Mouse (Mus musculus): ENCODE results near the gene Zscan10. TPM values are rescaled to one million over a fixed set of nuclear protein-coding genes. Genes with fewer than 3 reads are reported as not detected.
A peak's percentile ranks its signal among the peaks of the same experiment; 100 is the strongest.
"Not testable (repeated sequence)": the region's sequence is repeated elsewhere in the genome, so short reads cannot be mapped to it uniquely, and the experiment has no call there.

Gene Zscan10
- polyA plus RNA-seq, 1 experiment from 2014 or later, result not detected

GRCm38 (mm10) chr17:23575951-23576552 lies 24.6 kb upstream of the Zscan10 start:
- no peak overlapping the region for H3K4me2 ChIP-seq
- peaks cover 27% of the 10 kb centered on the region for H3K36me3 ChIP-seq (ENCODE audit: control insufficient read depth, insufficient read depth, low read length)
- H3K4me3 ChIP-seq (ENCODE audit: low read depth, low read length), result no peak overlapping the region
- no peaks in the 10 kb centered on the region for H3K9me3 ChIP-seq (ENCODE audit: control insufficient read depth, low read length)
- DNase-seq (ENCODE audit: low spot score, missing footprints), result no peak
- WGBS, result 95% methylated on average over 38 of the region's 38 CpGs
- ATAC-seq (ENCODE audit: low FRiP score), result 0 out of 2 replicates have a peak, but pooled peaks have one; percentile 33
- H3K9ac ChIP-seq (ENCODE audit: low read length), result no peak overlapping the region
- H3K4me1 ChIP-seq (ENCODE audit: control insufficient read depth, insufficient read depth, low read length), result no peaks in the 10 kb centered on the region
- no peaks in the 10 kb centered on the region for H3K27me3 ChIP-seq (ENCODE audit: control insufficient read depth, insufficient read depth, low read length)
- no peak overlapping the region for H3K27ac ChIP-seq (ENCODE audit: low read depth, low read length)

GRCm38 (mm10) chr17:23584786-23585185 lies 15.9 kb upstream of the Zscan10 start:
- no peak overlapping the region for H3K9ac ChIP-seq (ENCODE audit: low read length)
- WGBS, result 87% methylated on average over 8 of the region's 8 CpGs
- no peak overlapping the region for H3K27ac ChIP-seq (ENCODE audit: low read depth, low read length)
- H3K4me1 ChIP-seq (ENCODE audit: control insufficient read depth, insufficient read depth, low read length), result peaks cover 11% of the 10 kb centered on the region
- no peaks in the 10 kb centered on the region for H3K9me3 ChIP-seq (ENCODE audit: control insufficient read depth, low read length)
- H3K4me2 ChIP-seq, result peak overlapping the region; percentile 80
- peaks cover 13% of the 10 kb centered on the region for H3K36me3 ChIP-seq (ENCODE audit: control insufficient read depth, insufficient read depth, low read length)
- ATAC-seq (ENCODE audit: low FRiP score) (no peak), DNase-seq (ENCODE audit: low spot score, missing footprints) (no peak)
- H3K27me3 ChIP-seq (ENCODE audit: control insufficient read depth, insufficient read depth, low read length), result no peaks in the 10 kb centered on the region
- H3K4me3 ChIP-seq (ENCODE audit: low read depth, low read length), result peak overlapping the region; percentile 46; the same call in 1 of the 2 replicates

- DNase-seq (ENCODE audit: low spot score, missing footprints), result peak; percentile 97
- peak; percentile 89 for ATAC-seq (ENCODE audit: low FRiP score)
- H3K4me3 ChIP-seq (ENCODE audit: low read depth, low read length), result peak overlapping the region; percentile 46
These were observed 14.8 kb upstream of the Zscan10 start for GRCm38 (mm10) chr17:23585721-23586491.

GRCm38 (mm10) chr17:23587253-23587652 lies 13.4 kb upstream of the Zscan10 start:
- ATAC-seq (ENCODE audit: low FRiP score) (no peak), DNase-seq (ENCODE audit: low spot score, missing footprints) (no peak)
- Histone ChIP-seq H3K27ac (ENCODE audit: low read depth, low read length) (no peak overlapping the region), H3K27me3 (ENCODE audit: control insufficient read depth, insufficient read depth, low read length) (no peaks in the 10 kb centered on the region), H3K9ac (ENCODE audit: low read length) (no peak overlapping the region), H3K4me2 (no peak overlapping the region), H3K36me3 (ENCODE audit: control insufficient read depth, insufficient read depth, low read length) (no peaks in the 10 kb centered on the region), H3K9me3 (ENCODE audit: control insufficient read depth, low read length) (no peaks in the 10 kb centered on the region), H3K4me3 (ENCODE audit: low read depth, low read length) (no peak overlapping the region), H3K4me1 (ENCODE audit: control insufficient read depth, insufficient read depth, low read length) (peaks cover 11% of the 10 kb centered on the region)
- 72% methylated on average over 2 of the region's 2 CpGs for WGBS

More at GRCm38 (mm10) chr17:23585721-23586491, 14.8 kb upstream of the Zscan10 start:
- peaks cover 3% of the 10 kb centered on the region; the same call in 1 of the 2 replicates for H3K36me3 ChIP-seq (ENCODE audit: control insufficient read depth, insufficient read depth, low read length)
- peak overlapping the region; percentile 80 for H3K4me2 ChIP-seq
- H3K4me1 ChIP-seq (ENCODE audit: control insufficient read depth, insufficient read depth, low read length), result peaks cover 11% of the 10 kb centered on the region
- peak overlapping the region; percentile 70 for H3K9ac ChIP-seq (ENCODE audit: low read length)
- no peak overlapping the region for H3K27ac ChIP-seq (ENCODE audit: low read depth, low read length)
- under 1% methylated on average over 22 of the region's 22 CpGs for WGBS
- no peaks in the 10 kb centered on the region for H3K27me3 ChIP-seq (ENCODE audit: control insufficient read depth, insufficient read depth, low read length)
- no peaks in the 10 kb centered on the region for H3K9me3 ChIP-seq (ENCODE audit: control insufficient read depth, low read length)

- Histone ChIP-seq H3K27me3 (ENCODE audit: control insufficient read depth, insufficient read depth, low read length) (no peaks in the 10 kb centered on the region), H3K36me3 (ENCODE audit: control insufficient read depth, insufficient read depth, low read length) (no peaks in the 10 kb centered on the region), H3K4me1 (ENCODE audit: control insufficient read depth, insufficient read depth, low read length) (no peaks in the 10 kb centered on the region), H3K27ac (ENCODE audit: low read depth, low read length) (peak overlapping the region; percentile 45; the same call in 1 of the 2 replicates), H3K9me3 (ENCODE audit: control insufficient read depth, low read length) (no peaks in the 10 kb centered on the region), H3K9ac (ENCODE audit: low read length) (peak overlapping the region; percentile 79), H3K4me2 (peak overlapping the region; percentile 86), H3K4me3 (ENCODE audit: low read depth, low read length) (peak overlapping the region; percentile 46)
- peak; percentile 100 for DNase-seq (ENCODE audit: low spot score, missing footprints)
- WGBS, result 6% methylated on average over 34 of the region's 34 CpGs
- ATAC-seq (ENCODE audit: low FRiP score), result peak; percentile 99
These were observed 8.3 kb upstream of the Zscan10 start for GRCm38 (mm10) chr17:23592208-23592925.

GRCm38 (mm10) chr17:23592926-23593300 lies 7.7 kb upstream of the Zscan10 start:
- 16% methylated on average over 13 of the region's 13 CpGs for WGBS

GRCm38 (mm10) chr17:23595139-23595538 lies 5.5 kb upstream of the Zscan10 start:
- not testable (repeated sequence) for H3K4me1 ChIP-seq (ENCODE audit: control insufficient read depth, insufficient read depth, low read length); H3K27ac ChIP-seq (ENCODE audit: low read depth, low read length)

More at GRCm38 (mm10) chr17:23592926-23593300, 7.7 kb upstream of the Zscan10 start:
- peak overlapping the region; percentile 86 for H3K4me2 ChIP-seq
- peak overlapping the region; percentile 45; the same call in 1 of the 2 replicates for H3K27ac ChIP-seq (ENCODE audit: low read depth, low read length)
- DNase-seq (ENCODE audit: low spot score, missing footprints), result no peak
- no peaks in the 10 kb centered on the region for H3K4me1 ChIP-seq (ENCODE audit: control insufficient read depth, insufficient read depth, low read length)
- peak overlapping the region; percentile 79 for H3K9ac ChIP-seq (ENCODE audit: low read length)
- ATAC-seq (ENCODE audit: low FRiP score), result peak; percentile 70
- no peaks in the 10 kb centered on the region for H3K9me3 ChIP-seq (ENCODE audit: control insufficient read depth, low read length)
- no peaks in the 10 kb centered on the region for H3K36me3 ChIP-seq (ENCODE audit: control insufficient read depth, insufficient read depth, low read length)
- H3K4me3 ChIP-seq (ENCODE audit: low read depth, low read length), result peak overlapping the region; percentile 46
- no peaks in the 10 kb centered on the region for H3K27me3 ChIP-seq (ENCODE audit: control insufficient read depth, insufficient read depth, low read length)

GRCm38 (mm10) chr17:23598582-23599552 lies 1.8 kb upstream of the Zscan10 start, which contains the start of gene Zfp13:
Zfp13 (minus strand) TSS chr17:23599487.
- Histone ChIP-seq H3K27me3 (ENCODE audit: control insufficient read depth, insufficient read depth, low read length) (no peaks in the 10 kb centered on the region), H3K9ac (ENCODE audit: low read length) (peak within 1 kb of the TSS; percentile 67), H3K9me3 (ENCODE audit: control insufficient read depth, low read length) (no peaks in the 10 kb centered on the region), H3K36me3 (ENCODE audit: control insufficient read depth, insufficient read depth, low read length) (no peaks in the 10 kb centered on the region), H3K4me1 (ENCODE audit: control insufficient read depth, insufficient read depth, low read length) (0 out of 2 replicates have a peak, but pooled peaks cover 5% of the 10 kb centered on the region), H3K27ac (ENCODE audit: low read depth, low read length) (peak within 1 kb of the TSS; percentile 20; the same call in 1 of the 2 replicates), H3K4me2 (peak within 1 kb of the TSS; percentile 74), H3K4me3 (ENCODE audit: low read depth, low read length) (peak within 1 kb of the TSS; percentile 27)
- peak; percentile 94 for ATAC-seq (ENCODE audit: low FRiP score)
- WGBS, result 9% methylated on average over 29 of the region's 31 CpGs
- peak; percentile 95 for DNase-seq (ENCODE audit: low spot score, missing footprints)

More at GRCm38 (mm10) chr17:23595139-23595538, 5.5 kb upstream of the Zscan10 start:
- H3K4me3 ChIP-seq (ENCODE audit: low read depth, low read length); H3K36me3 ChIP-seq (ENCODE audit: control insufficient read depth, insufficient read depth, low read length); H3K4me2 ChIP-seq; ATAC-seq (ENCODE audit: low FRiP score); H3K9ac ChIP-seq (ENCODE audit: low read length); H3K27me3 ChIP-seq (ENCODE audit: control insufficient read depth, insufficient read depth, low read length); H3K9me3 ChIP-seq (ENCODE audit: control insufficient read depth, low read length); DNase-seq (ENCODE audit: low spot score, missing footprints): not testable (repeated sequence)
- 75% methylated on average over 4 of the region's 4 CpGs for WGBS

Measured in midbrain, embryonic 11.5 days (tissue).